18 mouse cellular contexts compared by ENCODE assay signal in genomic region chr6:127803046-127803729, GRCm38 (mm10). TPM values are rescaled to one million over a fixed set of nuclear protein-coding genes. Genes with fewer than 3 reads are reported as not detected.
A peak's percentile ranks its signal among the peaks of the same experiment; 100 is the strongest.
DNase-seq lines count a peak whose midpoint lies in the region; ATAC-seq and TF ChIP-seq lines count a peak whose summit lies in the region.
"Had no signal": no experiment of that assay in that cellular context is flagged by ENCODE, and none has a peak within 500 bp of the region (broad histone marks: within the 10 kb centered on the region; RNA-seq: fewer than 3 reads in every experiment).

No protein-coding gene starts in this region.

- H3K4me1 ChIP-seq in embryonic facial prominence, embryonic 13.5 days: peaks cover 4% of the 10 kb centered on the region; the same call in 1 of the 2 replicates
- H3K4me1 ChIP-seq in embryonic facial prominence, embryonic 10.5 days: peaks cover 24% of the 10 kb centered on the region
- H3K4me1 ChIP-seq in lung, postnatal 0 days (ENCODE audit: insufficient read depth, low read depth, low read length): no peaks in the 10 kb centered on the region
- no peaks in the 10 kb centered on the region for H3K4me1 ChIP-seq in forebrain, embryonic 16.5 days (replicated peaks; ENCODE audit: control insufficient read depth, insufficient read depth, low read length)

- H3K4me3 ChIP-seq in embryonic facial prominence, embryonic 13.5 days: no peak overlapping the region
- H3K4me3 ChIP-seq in embryonic facial prominence, embryonic 10.5 days: no peak overlapping the region
- no peak overlapping the region for H3K4me3 ChIP-seq in lung, postnatal 0 days (ENCODE audit: low read depth, low read length)
- no peak overlapping the region for H3K4me3 ChIP-seq in forebrain, embryonic 16.5 days (replicated peaks; ENCODE audit: low read length)

- no peak for DNase-seq in embryonic facial prominence, embryonic 10.5 days (ENCODE audit: low spot score)
- peak; percentile 9 for DNase-seq in lung, postnatal 0 days (ENCODE audit: low spot score)
- no peak for DNase-seq in lung, postnatal 4 days
- DNase-seq in left cerebral cortex, postnatal 4 days: peak; percentile 70
- DNase-seq in adrenal gland, adult 2 months: no peak
- DNase-seq in urinary bladder, postnatal 14 days (ENCODE audit: low spot score): no peak
- DNase-seq: adrenal gland, postnatal 10 days; cerebellum, adult 2 months; gastrocnemius, postnatal 14 days; spleen, adult 18-20 months; thymus, adult 18-20 months had no signal

- H3K9ac ChIP-seq in embryonic facial prominence, embryonic 13.5 days: no peak overlapping the region
- H3K9ac ChIP-seq in lung, postnatal 0 days (replicated peaks; ENCODE audit: low read depth): no peak overlapping the region
- no peak overlapping the region for H3K9ac ChIP-seq in forebrain, embryonic 16.5 days (replicated peaks; ENCODE audit: low read depth, low read length)
- H3K9ac ChIP-seq: liver, embryonic 14.5 days had no signal

- no peaks in the 10 kb centered on the region for H3K9me3 ChIP-seq in embryonic facial prominence, embryonic 13.5 days
- no peaks in the 10 kb centered on the region for H3K9me3 ChIP-seq in embryonic facial prominence, embryonic 10.5 days
- no peaks in the 10 kb centered on the region for H3K9me3 ChIP-seq in lung, postnatal 0 days (ENCODE audit: low read length)
- H3K9me3 ChIP-seq in forebrain, embryonic 16.5 days (ENCODE audit: control insufficient read depth, low read length): no peaks in the 10 kb centered on the region

- H3K36me3 ChIP-seq in embryonic facial prominence, embryonic 13.5 days: no peaks in the 10 kb centered on the region
- H3K36me3 ChIP-seq in embryonic facial prominence, embryonic 10.5 days (replicated peaks): no peaks in the 10 kb centered on the region
- no peaks in the 10 kb centered on the region for H3K36me3 ChIP-seq in lung, postnatal 0 days (ENCODE audit: insufficient read depth, low read length)
- no peaks in the 10 kb centered on the region for H3K36me3 ChIP-seq in forebrain, embryonic 16.5 days (ENCODE audit: control insufficient read depth, insufficient read depth)

- H3K27ac ChIP-seq in embryonic facial prominence, embryonic 13.5 days: 0 out of 2 replicates have a peak overlapping the region, but pooled peaks have one; percentile 49
- H3K27ac ChIP-seq in embryonic facial prominence, embryonic 10.5 days (replicated peaks): no peak overlapping the region
- H3K27ac ChIP-seq in lung, postnatal 0 days (ENCODE audit: low read length): no peak overlapping the region
- H3K27ac ChIP-seq in forebrain, embryonic 16.5 days (ENCODE audit: low read length): no peak overlapping the region
- H3K27ac ChIP-seq: liver, embryonic 14.5 days had no signal

- H3K27me3 ChIP-seq in embryonic facial prominence, embryonic 13.5 days: no peaks in the 10 kb centered on the region
- peaks cover 4% of the 10 kb centered on the region; the same call in 1 of the 2 replicates for H3K27me3 ChIP-seq in embryonic facial prominence, embryonic 10.5 days (replicated peaks; ENCODE audit: low read depth, poor library complexity, severe bottlenecking)
- H3K27me3 ChIP-seq in lung, postnatal 0 days (replicated peaks; ENCODE audit: insufficient read depth, low read length): no peaks in the 10 kb centered on the region
- no peaks in the 10 kb centered on the region for H3K27me3 ChIP-seq in forebrain, embryonic 16.5 days (replicated peaks; ENCODE audit: control insufficient read depth, insufficient read depth, low read length)

- TF ChIP-seq EP300 in lung, postnatal 0 days (IDR thresholded peaks at IDR 0.05): no peak

- no peak for TF ChIP-seq CTCF in lung, postnatal 0 days (IDR thresholded peaks at IDR 0.05)

- no peak overlapping the region for H3K4me2 ChIP-seq in embryonic facial prominence, embryonic 13.5 days
- H3K4me2 ChIP-seq in lung, postnatal 0 days (replicated peaks; ENCODE audit: low read depth, low read length): no peak overlapping the region
- no peak overlapping the region for H3K4me2 ChIP-seq in forebrain, embryonic 16.5 days (ENCODE audit: low read length)

- ATAC-seq in embryonic facial prominence, embryonic 13.5 days (ENCODE audit: insufficient number of reproducible peaks, insufficient read depth, low FRiP score, low TSS enrichment, low read depth): no peak
- ATAC-seq in lung, postnatal 0 days: peak; percentile 50; the same call in 1 of the 2 replicates
- ATAC-seq in forebrain, embryonic 16.5 days: peak; percentile 89
- ATAC-seq: intestine, postnatal 0 days had no signal

- 57% methylated on average over 9 of the region's 9 CpGs for WGBS in embryonic facial prominence, embryonic 13.5 days
- 66% methylated on average over 9 of the region's 9 CpGs for WGBS in embryonic facial prominence, embryonic 10.5 days
- 49% methylated on average over 9 of the region's 9 CpGs for WGBS in lung, postnatal 0 days
- 26% methylated on average over 9 of the region's 9 CpGs for whole genome bisulfite sequencing in forebrain, embryonic 16.5 days

- intact Hi-C loops in left cerebral cortex, postnatal 4 days (cut with DNase I): no loop called here

RNA-seq across cellular contexts. Expression of gene Prmt8, which starts 33.9 kb away (rescaled TPM):
- polyA plus RNA-seq in embryonic facial prominence, embryonic 13.5 days (2015; fragmentation: Nextera tagmentation; extraction: Ambion mirVana): 0.60 and 1.7 TPM in 2 replicates
- 3.9 and 7.9 TPM in 2 replicates for polyA plus RNA-seq in embryonic facial prominence, embryonic 10.5 days (2016; fragmentation: Nextera tagmentation; extraction: Ambion mirVana)
- 0.39 and 0.80 TPM in 2 replicates for polyA plus RNA-seq in lung, postnatal 0 days (2015; fragmentation: Nextera tagmentation; extraction: Ambion mirVana)
- 28.4 and 31.4 TPM in 2 replicates for polyA plus RNA-seq in forebrain, embryonic 16.5 days (2015; fragmentation: Nextera tagmentation; extraction: Ambion mirVana)
- 10 to 100 TPM; 59.6 to 63.5 TPM for total RNA-seq in left cerebral cortex, postnatal 4 days (2021)
- total RNA-seq in adrenal gland, adult 2 months (2021): not detected
- not detected in 2 replicates for polyA plus RNA-seq in adrenal gland, adult 2 months (2012; rRNA removed)
- total RNA-seq: gastrocnemius, postnatal 14 days; megakaryocyte-erythroid progenitor cell, adult 5-6 weeks; neutrophil, adult 5-6 weeks had no signal
- polyA plus RNA-seq: heart, embryonic 16.5 days had no signal

Comparison
In these comparisons a context has a peak if more than half of its experiments do, and no peak if none do; other contexts are left out.
1. DNase-seq: peak in lung, postnatal 0 days (single experiment) and left cerebral cortex, postnatal 4 days (single experiment); none in embryonic facial prominence, embryonic 10.5 days (single experiment), lung, postnatal 4 days (0 of 2), adrenal gland, adult 2 months (single experiment) and urinary bladder, postnatal 14 days (single experiment).